Mouse (Mus musculus) left cerebral cortex, adult 18-20 months (tissue): ENCODE results near the gene Cytl1. TPM values are rescaled to one million over a fixed set of nuclear protein-coding genes. Genes with fewer than 3 reads are reported as not detected.
A peak's percentile ranks its signal among the peaks of the same experiment; 100 is the strongest.

Experiments used
- DNase-seq, 2 experiments: peaks; one replicate each; pipeline ENCODE4 v3.0.0; 2021 to 2022; ENCODE audit warnings: low spot score in 2 of 2, mixed read lengths in 1 of 2
- long read RNA-seq, 2 experiments: library from polyadenylated mRNA; stranded (forward); transcript quantifications; one replicate each; pipeline ENCODE4 v2.0.0; 2021
- total RNA-seq, 2 experiments: library from RNA; stranded (reverse); gene quantifications; 2 replicates each; pipeline ENCODE4 v1.2.3; 2021

Gene Cytl1
- 1 to 10 TPM in 1 of 2 experiments, under 1 TPM in 1; 0.77 to 2.7 TPM for total RNA-seq
- long read RNA-seq, experiment 1, partial matches to known transcripts = 0 of 1 reads
- long read RNA-seq, experiment 1, other reads (novel, unspliced or antisense) = 0 of 1 reads
- long read RNA-seq, experiment 2 = 0 reads

DNA sequence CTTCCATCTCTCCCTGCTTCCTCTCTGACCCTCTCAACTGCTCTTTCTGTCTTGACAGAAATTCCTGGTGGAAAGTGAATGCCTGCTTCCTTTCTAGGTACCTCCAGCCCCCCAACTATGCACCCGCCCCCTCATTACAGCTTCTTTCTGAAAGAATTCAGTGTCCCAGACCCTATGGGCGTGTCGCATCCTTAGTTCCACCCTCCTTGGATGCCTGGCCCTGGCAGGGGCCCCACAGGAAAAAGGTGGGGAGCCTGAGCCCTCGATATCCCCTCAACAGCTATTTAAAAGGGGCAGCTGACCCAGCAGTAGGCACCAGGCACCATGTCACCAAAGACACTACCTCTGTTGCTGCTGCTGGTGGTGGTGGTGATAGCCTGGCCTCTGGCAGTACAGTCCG, at the start of gene Cytl1:
Gene Cytl1, plus strand, starts transcription at position 296 of the 400 bp plus-strand sequence.
- DNase-seq = no peak

DNA sequence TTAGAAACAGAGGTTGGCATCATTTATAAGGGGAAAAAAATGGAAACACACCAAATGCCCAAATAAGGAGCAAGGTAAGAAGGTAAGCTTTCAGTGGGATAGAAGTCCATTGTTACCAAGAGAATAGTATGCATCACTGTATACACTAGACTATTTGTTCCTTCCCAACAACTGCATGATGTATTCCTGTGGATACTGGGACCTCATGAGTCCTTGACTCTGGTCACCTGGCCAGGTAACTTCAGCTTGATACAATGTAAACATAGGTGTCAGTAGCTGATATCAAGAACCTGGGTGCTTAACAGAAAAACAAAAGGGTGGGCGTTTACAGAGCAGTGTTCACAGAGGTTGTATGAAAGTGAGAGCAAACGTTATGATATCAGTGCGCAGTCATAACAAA, 42.6 kb upstream of the Cytl1 start:
- no peak for DNase-seq

DNA sequence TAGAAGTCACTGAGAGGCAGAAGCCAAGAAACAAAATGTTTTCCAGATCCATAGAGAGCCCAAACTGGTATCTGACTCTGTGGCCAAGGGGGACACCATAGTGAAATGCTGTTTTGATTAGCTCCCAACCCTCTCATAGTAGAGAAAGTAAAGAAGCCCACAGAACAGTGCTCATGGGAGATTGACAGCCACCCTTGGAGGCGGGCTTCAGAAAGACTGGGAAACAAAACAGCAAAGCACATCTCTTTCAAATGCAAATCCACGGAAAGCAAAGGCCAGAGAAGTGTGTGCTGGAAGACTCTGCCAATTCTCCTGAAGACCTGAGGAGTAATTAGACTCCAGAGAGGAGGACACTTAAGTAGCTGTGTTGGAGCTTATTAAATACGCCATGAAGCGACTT, 39.5 kb upstream of the Cytl1 start:
- no peak for DNase-seq

DNA sequence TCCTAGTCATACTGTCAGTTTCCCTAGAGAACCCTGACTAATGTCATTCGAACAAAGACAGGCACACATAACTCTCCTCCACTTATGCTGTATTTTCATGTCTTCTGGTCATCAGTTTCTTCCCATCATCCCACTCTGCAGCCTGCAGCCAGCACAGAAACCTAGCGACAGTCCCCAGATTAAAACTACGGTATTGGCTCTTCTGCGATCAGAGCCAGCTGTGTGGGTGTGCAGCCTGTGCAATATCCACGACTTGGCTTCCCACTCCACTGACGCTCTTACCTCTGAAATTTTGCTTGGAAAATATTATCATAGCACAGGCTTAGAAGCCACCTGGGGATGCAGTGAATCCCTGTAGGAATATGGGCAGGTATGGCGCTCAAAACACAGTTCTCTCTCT, 38.0 kb upstream of the Cytl1 start:
- peak; percentile 41 to 45 for DNase-seq

DNA sequence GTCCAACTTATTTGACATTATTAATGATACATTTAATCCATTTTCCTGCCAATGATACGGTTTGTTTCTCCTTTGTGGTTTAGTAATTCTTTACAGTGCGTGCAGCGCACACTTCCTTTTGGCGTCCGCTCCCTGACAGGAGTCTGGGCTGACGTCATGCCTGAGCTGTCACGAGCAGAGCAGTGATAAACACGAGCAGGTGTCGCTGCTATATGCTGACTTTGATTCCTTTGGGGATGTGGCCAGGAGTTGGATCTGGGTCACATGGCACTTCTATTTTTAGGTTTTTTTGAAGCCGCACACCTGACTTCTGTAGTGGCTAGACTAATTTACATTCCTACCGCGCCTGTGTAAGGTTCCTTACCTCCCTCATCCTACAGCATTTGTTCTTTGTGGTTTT, 35.6 kb upstream of the Cytl1 start:
- DNase-seq = peak in 1 of 2 experiments; percentile 7

DNA sequence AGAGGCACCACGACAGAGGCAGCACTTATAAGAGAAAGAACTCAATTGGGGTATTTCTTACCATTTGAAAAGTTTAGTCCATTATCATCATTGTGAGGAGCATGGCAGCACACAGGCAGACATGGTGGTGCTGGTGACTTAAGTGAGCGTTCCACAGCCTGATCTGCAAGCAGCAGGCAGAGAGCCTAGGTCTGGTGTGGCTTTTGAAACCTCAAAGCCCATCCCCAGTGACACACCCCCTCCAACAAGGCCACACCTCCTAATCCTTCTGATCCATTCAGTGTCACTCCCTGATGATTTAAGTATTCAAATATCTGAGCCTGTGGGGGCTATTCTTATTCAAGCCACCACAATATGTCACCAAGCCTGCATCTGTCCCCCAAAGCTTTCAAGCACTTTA, 30.4 kb upstream of the Cytl1 start:
- DNase-seq = no peak

DNA sequence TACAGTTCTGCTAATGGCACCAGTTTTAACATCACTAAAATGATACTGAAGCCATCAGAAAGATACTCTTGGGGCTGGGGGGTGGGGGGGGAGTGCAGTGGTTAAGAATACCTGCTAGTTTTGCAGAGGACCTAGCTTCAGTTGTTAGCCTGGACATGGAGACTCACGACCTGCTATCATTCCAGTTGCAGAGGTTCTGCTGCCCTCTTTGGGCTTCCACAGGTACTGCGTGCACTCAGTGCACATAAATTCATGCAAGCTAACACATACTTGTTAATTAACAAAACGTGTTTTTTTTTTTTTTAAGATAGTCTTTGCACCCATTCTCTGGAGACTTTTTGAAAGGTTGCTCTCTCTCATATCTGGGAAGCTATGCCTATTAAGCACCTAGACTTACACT, 27.2 kb upstream of the Cytl1 start:
- DNase-seq = no peak

DNA sequence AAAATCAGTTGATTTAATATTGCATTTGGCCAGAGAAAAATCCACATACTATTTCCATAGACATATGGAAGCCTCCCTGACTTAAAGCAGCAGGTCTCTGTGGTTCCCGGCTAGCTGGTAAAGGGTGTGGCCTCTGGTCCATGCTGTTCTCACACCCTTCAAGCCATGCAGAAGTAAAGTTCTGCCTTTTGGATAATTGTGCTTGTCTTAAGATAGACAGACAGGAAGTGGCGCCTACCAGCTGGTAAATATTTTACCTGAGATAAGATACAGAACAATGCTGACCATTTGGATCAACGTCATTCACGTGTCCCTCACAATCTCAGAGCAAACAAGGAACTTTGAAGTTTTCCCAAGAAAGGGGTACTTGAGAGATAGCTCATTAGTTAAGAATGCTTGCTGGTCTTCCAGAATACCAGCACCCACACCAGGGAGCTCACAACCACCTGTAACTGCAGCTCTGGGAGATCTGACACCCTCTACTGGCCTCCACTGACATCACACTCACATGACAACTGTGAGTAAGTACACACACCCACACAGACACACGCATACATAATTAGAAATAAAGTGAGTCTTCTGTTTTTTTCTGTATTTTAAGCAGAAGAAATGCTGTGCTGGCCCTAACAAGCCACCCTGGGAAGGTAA, 25.9 kb upstream of the Cytl1 start:
- DNase-seq = no peak

DNA sequence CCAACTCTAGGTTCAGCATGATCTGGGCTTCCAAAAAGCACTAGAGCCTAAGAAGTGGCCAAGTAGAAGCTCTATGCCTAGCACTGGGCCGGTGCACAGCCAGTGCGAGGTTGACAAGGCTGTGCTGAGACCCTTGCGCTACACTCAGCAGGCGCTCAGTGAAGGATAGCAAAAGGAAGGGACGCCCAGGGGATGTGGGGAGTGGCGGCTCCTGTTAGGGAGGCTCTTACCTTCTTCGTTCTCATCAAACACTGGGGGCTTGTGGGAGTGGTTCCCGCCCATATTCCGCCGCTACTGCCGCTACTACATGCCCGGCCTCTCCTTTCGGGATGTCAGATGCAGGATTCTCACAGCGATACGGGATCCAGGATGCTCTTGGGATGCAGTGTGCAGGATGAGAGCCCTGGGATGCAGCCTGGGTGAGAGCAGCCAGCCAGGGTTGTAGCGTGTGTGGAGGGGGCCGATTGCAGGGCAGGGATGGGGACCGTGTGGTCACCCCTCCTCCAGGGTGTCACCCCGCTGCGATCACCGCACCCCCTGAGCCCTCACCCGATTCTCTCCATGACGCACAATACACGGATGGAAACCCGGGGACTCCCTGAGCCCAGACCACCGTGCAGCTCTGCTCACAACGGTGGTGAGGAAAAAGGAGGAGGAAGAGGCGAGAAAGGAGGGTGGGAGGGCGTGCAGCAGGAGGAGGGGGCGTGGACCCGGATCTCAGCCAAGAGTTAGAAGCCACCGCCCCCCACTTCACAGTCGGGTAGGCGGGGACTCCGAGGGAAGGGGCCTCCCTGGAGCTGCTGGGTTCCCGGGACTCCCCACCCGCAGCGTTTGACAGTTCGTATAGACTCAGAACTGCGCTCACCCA, 18.6 kb upstream of the Cytl1 start, which contains the start of gene Stk32b:
Gene Stk32b, minus strand, starts transcription at position 667 of the 868 bp plus-strand sequence.
- DNase-seq = peak in 1 of 2 experiments; percentile 6

DNA sequence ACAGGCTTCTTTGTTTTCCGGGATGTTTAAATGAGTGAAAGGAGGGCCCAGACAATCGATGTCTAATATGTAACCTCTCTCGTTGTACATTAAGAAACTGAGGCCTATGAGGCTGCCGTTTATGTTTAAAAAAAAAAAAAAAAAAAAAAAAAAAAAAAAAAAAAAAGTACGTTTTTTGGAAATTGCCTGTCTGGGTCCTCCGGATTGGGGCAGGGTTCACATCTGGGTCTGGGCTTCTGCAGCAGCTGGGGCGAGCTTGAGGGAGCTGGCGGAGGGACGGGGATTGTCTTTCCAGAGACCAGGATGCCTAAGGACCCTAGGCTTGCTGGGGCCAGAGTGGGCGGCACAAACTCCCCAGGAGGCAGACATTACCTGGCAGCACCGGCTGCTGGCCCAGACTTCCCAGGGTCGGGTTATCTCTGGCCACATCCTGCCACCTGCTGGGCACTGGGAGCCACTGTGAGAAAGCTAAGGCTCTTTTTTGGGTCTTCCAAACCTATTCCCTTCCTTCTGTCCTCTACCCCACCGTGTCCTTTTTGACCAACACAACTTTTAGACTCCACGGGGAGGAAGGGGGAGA, 17.8 kb upstream of the Cytl1 start:
- peak; percentile 59 to 60 for DNase-seq

DNA sequence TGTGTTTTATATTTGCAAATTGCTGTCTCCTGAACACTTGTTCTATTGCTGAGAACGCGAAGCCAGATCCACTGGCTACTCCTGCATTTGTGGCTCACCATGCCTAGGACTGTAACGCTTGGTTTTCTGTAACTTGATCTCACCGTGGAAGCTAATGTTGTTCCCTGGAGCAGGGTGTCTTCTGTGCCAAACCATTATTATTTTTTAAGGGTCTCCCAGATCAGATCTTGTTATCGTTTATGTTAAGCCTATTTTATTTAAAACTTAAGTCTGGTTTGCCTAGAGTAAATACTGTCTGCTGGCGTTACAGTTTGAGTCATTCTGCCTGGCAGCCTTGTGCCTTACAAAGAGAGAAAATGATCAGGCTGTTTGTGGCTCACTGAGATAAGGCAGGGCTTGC, 14.6 kb upstream of the Cytl1 start:
- DNase-seq = no peak

DNA sequence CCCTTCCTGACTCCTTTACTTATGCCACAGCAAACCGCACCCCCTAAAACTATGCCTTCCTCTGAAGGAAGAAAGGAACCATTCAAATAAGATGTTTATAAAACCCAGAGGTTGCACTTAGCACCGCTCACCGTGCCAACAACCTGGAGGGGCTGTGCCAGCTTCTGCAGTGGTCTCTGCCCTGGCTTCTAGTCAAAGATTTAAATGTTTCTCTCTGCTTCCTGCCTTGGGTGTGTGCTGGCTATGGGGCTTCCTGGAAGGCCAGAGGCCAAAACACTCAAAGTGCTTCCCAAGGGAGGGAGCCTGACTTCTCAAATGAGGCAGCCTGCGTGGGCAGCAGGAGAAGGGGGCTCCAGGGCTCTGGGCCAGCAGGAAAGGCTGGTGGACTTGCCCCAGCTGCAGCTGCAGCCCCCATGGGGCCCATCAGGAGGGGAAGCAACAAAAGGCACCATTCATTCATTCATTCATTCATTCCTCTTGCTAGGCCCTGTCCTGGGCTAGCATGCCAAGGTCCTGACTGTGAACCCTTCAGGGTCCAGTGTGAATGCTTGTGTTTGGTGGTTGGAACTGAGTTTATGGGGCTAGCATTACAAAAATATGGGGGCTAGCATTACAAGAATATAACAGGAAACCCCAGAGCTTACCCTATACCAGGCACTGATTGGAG, 10.0 kb upstream of the Cytl1 start:
- DNase-seq = no peak

DNA sequence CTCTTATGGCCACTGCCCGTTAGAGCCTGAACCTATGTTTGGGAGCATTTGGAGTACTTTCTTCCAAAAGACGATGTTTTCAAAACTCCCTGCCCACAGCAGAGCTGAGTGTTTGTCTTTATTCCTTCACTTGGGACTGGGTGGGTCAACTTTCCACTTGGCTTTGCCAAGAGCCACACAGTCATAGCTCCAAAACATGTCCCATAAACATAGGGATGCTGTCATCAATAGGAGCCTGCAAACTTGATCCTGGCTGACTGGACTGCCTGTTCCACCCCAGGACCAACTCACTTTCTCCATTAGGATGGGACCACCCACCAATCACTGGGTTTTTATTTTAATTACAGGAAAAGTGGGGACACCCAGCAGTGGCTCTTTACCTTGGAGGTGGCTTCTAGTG, 4.5 kb upstream of the Cytl1 start:
- no peak for DNase-seq

DNA sequence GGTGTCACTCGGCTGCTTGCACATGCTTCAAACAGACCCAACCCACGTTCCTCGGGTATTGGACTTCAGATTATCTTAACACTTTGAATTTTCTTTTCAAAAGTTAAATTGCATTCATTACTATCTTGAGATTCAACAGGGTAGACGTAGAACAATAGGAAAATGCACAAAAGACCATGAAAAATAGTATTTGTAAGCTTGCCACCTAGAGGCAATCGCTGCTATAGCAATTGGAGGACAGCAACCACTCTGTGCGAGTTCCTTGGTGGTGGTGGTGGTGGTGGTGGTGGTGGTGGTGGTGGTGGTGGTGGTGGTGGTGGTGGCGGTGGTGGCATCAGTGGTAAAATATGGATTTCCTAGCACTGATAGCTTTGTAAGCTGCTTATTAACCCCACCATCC, 894 bp downstream of the Cytl1 start:
- no peak for DNase-seq

DNA sequence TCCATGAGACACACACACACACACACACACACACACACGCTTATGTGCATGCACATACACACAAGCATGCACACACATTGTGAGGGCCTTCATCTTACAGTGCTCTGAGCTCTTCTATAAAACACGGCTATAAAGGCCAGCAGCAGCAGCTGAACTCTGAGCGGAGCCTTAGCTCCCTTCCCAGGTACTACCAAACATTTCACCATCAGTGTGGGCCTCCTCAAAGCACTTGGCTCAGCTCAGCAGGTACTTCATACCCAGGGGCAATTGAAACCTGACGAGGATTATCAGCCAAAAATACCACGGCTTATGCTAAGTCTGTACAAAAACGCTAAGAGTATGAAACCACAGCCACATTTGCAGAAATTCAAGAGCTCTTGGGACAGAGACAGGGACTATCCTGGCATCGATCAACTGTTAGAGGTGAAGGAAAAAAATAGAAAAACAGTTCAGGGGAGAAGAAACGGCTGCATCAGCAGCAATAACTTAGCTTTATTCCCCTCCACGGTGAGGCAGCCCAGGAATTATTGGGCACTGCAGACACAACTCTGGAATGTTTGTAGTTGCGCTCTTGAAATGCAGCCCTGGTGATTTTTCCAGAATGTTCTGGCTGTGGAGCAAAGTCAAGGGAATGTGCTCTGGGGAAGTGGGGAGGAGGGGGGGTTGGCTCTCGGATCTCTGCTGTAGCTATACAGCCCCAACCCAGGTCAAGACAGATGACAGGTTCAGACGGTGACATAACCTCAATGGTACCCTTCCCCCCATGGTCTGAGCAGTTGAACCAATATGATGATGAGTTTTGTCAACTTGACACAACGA, 8.8 kb downstream of the Cytl1 start:
- DNase-seq = no peak

DNA sequence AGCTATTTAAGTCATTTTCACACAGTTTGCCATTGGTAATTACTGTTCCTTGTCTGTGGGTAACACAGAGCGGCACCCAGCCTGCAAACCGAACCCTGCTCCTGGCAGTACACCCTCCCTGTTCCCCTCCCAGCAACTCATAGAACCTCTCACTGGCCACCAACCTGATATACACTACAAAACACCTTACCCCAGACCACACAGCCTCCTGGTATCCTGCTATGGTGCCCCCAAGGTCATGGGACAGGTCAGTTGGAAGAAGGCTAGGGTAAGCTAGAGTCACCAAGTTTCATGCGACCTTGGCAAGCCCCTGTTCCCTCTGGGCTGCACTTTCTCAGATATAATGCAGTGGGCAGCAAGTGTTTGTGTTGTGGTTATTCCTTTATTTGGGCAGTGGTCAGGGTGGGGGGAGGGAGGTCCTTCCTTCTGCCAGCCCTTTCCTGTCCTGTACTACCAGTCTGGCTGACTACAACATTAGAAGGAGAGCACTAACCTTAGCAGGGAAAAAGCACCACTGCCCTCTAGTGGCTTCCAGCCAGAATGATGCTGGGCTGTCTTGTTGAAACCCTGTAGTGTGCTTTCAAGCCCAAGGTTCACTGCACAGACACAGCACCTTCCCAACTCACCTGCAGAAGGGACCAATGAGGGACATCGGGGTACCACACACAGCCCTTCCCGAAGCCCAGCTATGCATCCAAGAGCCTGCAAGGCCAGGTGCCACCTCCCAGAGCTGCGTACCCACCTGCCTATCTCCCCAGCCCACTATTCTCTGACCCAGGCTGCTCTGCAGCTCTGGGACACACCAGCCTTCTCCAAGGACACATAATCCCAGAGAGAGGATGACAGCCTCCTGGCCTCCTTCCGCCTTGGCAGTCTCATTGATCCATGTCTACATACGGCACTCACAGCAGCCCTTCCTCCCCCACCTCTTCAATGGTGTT, 17.0 kb downstream of the Cytl1 start:
- peak; percentile 75 to 82 for DNase-seq

DNA sequence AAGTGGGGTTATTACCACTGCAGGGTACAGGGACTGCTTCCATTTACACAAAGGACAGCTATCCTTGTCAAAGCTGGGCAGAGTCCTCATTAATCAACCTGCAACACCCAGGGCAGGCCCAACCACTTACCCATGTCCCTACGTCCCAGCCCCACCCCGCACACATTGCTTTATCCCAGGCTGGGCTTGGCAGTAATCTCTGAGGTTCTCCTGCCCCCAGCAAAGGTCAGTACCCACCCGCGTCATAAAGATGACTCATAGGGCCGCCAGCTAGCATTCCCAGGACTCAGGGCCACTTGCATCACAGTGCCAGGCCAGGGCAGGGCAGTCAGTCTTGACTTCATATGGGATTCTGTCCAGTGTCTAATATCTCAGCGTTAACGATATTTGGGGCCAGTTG, 18.0 kb downstream of the Cytl1 start:
- DNase-seq = no peak

DNA sequence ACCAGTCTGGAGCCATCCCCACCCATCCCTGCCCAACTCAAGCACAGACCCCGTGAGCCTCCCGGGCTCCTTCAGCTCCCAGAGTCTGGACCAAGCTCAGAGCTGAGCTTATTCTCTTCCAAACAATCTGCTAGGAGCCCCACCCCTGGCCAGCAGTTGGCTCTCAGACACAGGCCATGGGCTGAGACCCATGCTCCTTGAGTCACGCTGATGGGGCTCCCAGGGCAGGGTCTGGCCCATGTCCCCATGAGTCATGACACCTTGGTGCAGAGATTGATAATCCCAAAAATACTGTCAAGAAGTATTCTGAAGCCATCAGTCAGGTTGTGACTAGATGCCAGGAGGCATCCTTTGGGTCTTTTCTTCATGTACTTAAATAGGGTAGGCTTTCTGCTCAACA, 26.7 kb downstream of the Cytl1 start:
- DNase-seq = no peak

DNA sequence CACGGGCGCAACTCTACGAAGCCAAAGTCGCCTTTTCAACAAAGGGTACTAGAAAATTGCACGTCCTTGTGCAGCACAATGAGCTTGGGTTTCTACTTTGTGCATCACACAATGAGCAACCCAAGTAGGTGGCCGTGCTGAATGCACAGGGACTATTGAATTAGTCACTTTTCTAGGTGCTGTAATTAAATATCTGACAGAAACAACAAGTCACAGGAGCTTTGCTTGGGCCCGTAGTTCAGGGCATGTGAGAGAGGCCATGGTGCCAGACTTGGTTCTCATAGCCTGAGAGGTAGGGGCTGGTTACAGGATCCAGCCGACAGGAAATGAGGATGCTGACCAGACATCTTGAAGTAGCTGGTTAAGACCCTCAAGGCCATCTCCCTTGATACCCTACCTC, 30.5 kb downstream of the Cytl1 start:
- no peak for DNase-seq
